Mouse (Mus musculus) forebrain, postnatal 0 days (tissue): ENCODE measurements around the gene Samhd1. TPM values are rescaled to one million over a fixed set of nuclear protein-coding genes. Genes with fewer than 3 reads are reported as not detected.

Source experiments
- ATAC-seq: fragments of 200-750 bp; cut with Nextera tagmentation; 2 replicates; pipeline ENCODE4 v1.8.0; 2017; ENCODE audit warnings: mild to moderate bottlenecking, moderate library complexity
- DNase-seq: peaks from one replicate; pipeline ENCODE4 v3.0.0-alpha.2; 2015
- H3K27ac ChIP-seq: fragments of 300-500 bp; sonication (generic); 2 replicates; pipeline ENCODE4 v1.5.1; 2014; ENCODE audit warnings: low read depth, mild to moderate bottlenecking, antibody characterized with exemption, low read length, moderate library complexity, mixed read lengths
- H3K27me3 ChIP-seq: fragments of 300-500 bp; sonication (generic); 2 replicates; pipeline ENCODE4 v1.6.1; 2014; ENCODE audit warnings: mild to moderate bottlenecking, low read length, mixed read lengths; ENCODE audit not compliant: insufficient read depth
- H3K36me3 ChIP-seq: fragments of 300-500 bp; sonication (generic); 2 replicates; pipeline ENCODE4 v1.6.1; 2014; ENCODE audit warnings: mild to moderate bottlenecking, moderate library complexity; ENCODE audit not compliant: insufficient read depth
- H3K4me1 ChIP-seq: fragments of 300-500 bp; sonication (generic); 2 replicates; pipeline ENCODE4 v1.6.1; 2014; ENCODE audit warnings: antibody characterized with exemption; ENCODE audit not compliant: insufficient read depth
- H3K4me2 ChIP-seq: fragments of 300-500 bp; sonication (generic); 2 replicates; pipeline ENCODE4 v1.6.1; 2014; ENCODE audit warnings: low read depth, mild to moderate bottlenecking, moderate library complexity
- H3K4me3 ChIP-seq: fragments of 300-500 bp; sonication (generic); 2 replicates; pipeline ENCODE4 v1.5.1; 2014; ENCODE audit warnings: low read depth, low read length, mixed read lengths
- H3K9ac ChIP-seq: fragments of 300-500 bp; sonication (generic); 2 replicates; pipeline ENCODE4 v1.6.1; 2014; ENCODE audit warnings: mild to moderate bottlenecking
- H3K9me3 ChIP-seq: fragments of 300-500 bp; sonication (generic); 2 replicates; pipeline ENCODE4 v1.6.1; 2016; ENCODE audit warnings: low read length
- CTCF ChIP-seq: sonication (generic); IDR thresholded peaks from 2 replicates; pipeline ENCODE4 v1.5.1; 2016; ENCODE audit warnings: antibody characterized with exemption, control low read depth, low read depth
- WGBS: fragments of 180-500 bp; shearing (Covaris S2); extraction: QIAGEN DNeasy Blood & Tissue Kit; methylation state at CpG from one replicate; pipeline ENCODE4 v1.1.7; 2014; 5-methylcytosine and 5-hydroxymethylcytosine counted together
- polyA plus RNA-seq: library from polyadenylated mRNA; unstranded; fragments of >200 nt; fragmentation: Nextera tagmentation; extraction: Ambion mirVana; gene quantifications from 2 replicates; pipeline ENCODE4 v1.2.1, GENCODE M21; 2015
- total RNA-seq: library from RNA; depleted of rRNA; stranded (reverse); fragments of >200 nt; gene quantifications from 2 replicates; pipeline ENCODE4 v1.2.3, GENCODE M21; 2014

Samhd1 gene
- total and polyA plus RNA-seq, 2 experiments from 2014 or later = 8.0 to 18.5 TPM

GRCm38 (mm10) chr2:157086796-157087195 lies 48.3 kb downstream of the Samhd1 start, which contains the start of gene Tldc2:
Gene Tldc2, plus strand, starts transcription at chr2:157087055.
- no peak within 1 kb of the TSS for H3K27ac ChIP-seq
- H3K27me3 ChIP-seq = no peaks in the 10 kb centered on the region
- DNase-seq (no peak), ATAC-seq (no peak)
- 83% methylated on average over 8 of the region's 8 CpGs for WGBS
- H3K4me1 ChIP-seq = no peaks in the 10 kb centered on the region
- H3K4me2 ChIP-seq = no peak within 1 kb of the TSS
- TF ChIP-seq CTCF = no peak
- no peaks in the 10 kb centered on the region for H3K9me3 ChIP-seq
- H3K36me3 ChIP-seq = no peaks in the 10 kb centered on the region
- no peak within 1 kb of the TSS for H3K4me3 ChIP-seq
- no peak within 1 kb of the TSS for H3K9ac ChIP-seq

- no peak overlapping the region for H3K4me2 ChIP-seq
- ATAC-seq = no peak
- no peaks in the 10 kb centered on the region for H3K36me3 ChIP-seq
- 86% methylated on average over 7 of the region's 7 CpGs for WGBS
- no peak overlapping the region for H3K4me3 ChIP-seq
- no peak for DNase-seq
- H3K4me1 ChIP-seq = no peaks in the 10 kb centered on the region
- H3K9ac ChIP-seq = no peak overlapping the region
- H3K27me3 ChIP-seq = no peaks in the 10 kb centered on the region
- no peak overlapping the region for H3K27ac ChIP-seq
- H3K9me3 ChIP-seq = no peaks in the 10 kb centered on the region
- no peak for TF ChIP-seq CTCF
Measured at GRCm38 (mm10) chr2:157084831-157085585, 50.1 kb downstream of the Samhd1 start.

GRCm38 (mm10) chr2:157081960-157082359 lies 53.1 kb downstream of the Samhd1 start:
- no peaks in the 10 kb centered on the region for H3K9me3 ChIP-seq
- no peak overlapping the region for H3K27ac ChIP-seq
- H3K36me3 ChIP-seq = 0 out of 2 replicates have a peak, but pooled peaks cover 3% of the 10 kb centered on the region
- H3K4me2 ChIP-seq = no peak overlapping the region
- no peak for DNase-seq
- H3K4me1 ChIP-seq = peaks cover 8% of the 10 kb centered on the region
- no peak for TF ChIP-seq CTCF
- H3K4me3 ChIP-seq = no peak overlapping the region
- no peaks in the 10 kb centered on the region for H3K27me3 ChIP-seq
- ATAC-seq = no peak
- WGBS = 36% methylated on average over 7 of the region's 7 CpGs
- H3K9ac ChIP-seq = no peak overlapping the region

- Histone ChIP-seq H3K4me2 (no peak overlapping the region), H3K27ac (no peak overlapping the region), H3K4me3 (no peak overlapping the region), H3K27me3 (no peaks in the 10 kb centered on the region), H3K4me1 (peaks cover 15% of the 10 kb centered on the region), H3K36me3 (0 out of 2 replicates have a peak, but pooled peaks cover 5% of the 10 kb centered on the region), H3K9ac (no peak overlapping the region), H3K9me3 (no peaks in the 10 kb centered on the region)
- 93% methylated on average over 8 of the region's 8 CpGs for WGBS
- ATAC-seq = no peak
- DNase-seq = no peak
- TF ChIP-seq CTCF = no peak
Measured at GRCm38 (mm10) chr2:157081331-157081730, 53.7 kb downstream of the Samhd1 start.

- Histone ChIP-seq H3K4me1 (peaks cover 31% of the 10 kb centered on the region), H3K36me3 (0 out of 2 replicates have a peak, but pooled peaks cover 6% of the 10 kb centered on the region), H3K4me2 (peak overlapping the region; percentile 94), H3K27ac (peak overlapping the region; percentile 97), H3K4me3 (peak overlapping the region; percentile 92), H3K9ac (peak overlapping the region; percentile 94), H3K9me3 (no peaks in the 10 kb centered on the region), H3K27me3 (no peaks in the 10 kb centered on the region)
- no peak for TF ChIP-seq CTCF
- 10% methylated on average over 16 of the region's 16 CpGs for WGBS
- no peak for DNase-seq
- ATAC-seq = no peak
Measured at GRCm38 (mm10) chr2:157079701-157080180, 55.3 kb downstream of the Samhd1 start.

GRCm38 (mm10) chr2:157078793-157079700 lies 56.0 kb downstream of the Samhd1 start, which contains the start of gene Soga1:
Gene Soga1, minus strand, starts transcription at chr2:157079254.
- H3K4me2 ChIP-seq = peak within 1 kb of the TSS; percentile 94
- peak within 1 kb of the TSS; percentile 97 for H3K27ac ChIP-seq
- peak within 1 kb of the TSS; percentile 94 for H3K9ac ChIP-seq
- DNase-seq (peak; percentile 89), ATAC-seq (peak; percentile 86)
- no peaks in the 10 kb centered on the region for H3K9me3 ChIP-seq
- no peaks in the 10 kb centered on the region for H3K27me3 ChIP-seq
- peak; percentile 58 for TF ChIP-seq CTCF
- peaks cover 38% of the 10 kb centered on the region for H3K4me1 ChIP-seq
- H3K4me3 ChIP-seq = peak within 1 kb of the TSS; percentile 92
- under 1% methylated on average over 110 of the region's 136 CpGs for WGBS
- H3K36me3 ChIP-seq = peaks cover 6% of the 10 kb centered on the region; the same call in 1 of the 2 replicates
